Mouse (Mus musculus) kidney, postnatal 0 days (tissue): ENCODE measurements around the gene Aldh16a1. TPM values are rescaled to one million over a fixed set of nuclear protein-coding genes. Genes with fewer than 3 reads are reported as not detected.
"Not testable (repeated sequence)": the region's sequence is repeated elsewhere in the genome, so short reads cannot be mapped to it uniquely, and the experiment has no call there.

Experiments used
- ATAC-seq: fragments of 200-750 bp; cut with Nextera tagmentation; replicated peaks from 2 replicates; pipeline ENCODE4 v1.8.0; 2017; ENCODE audit warnings: low read depth, moderate number of reproducible peaks, moderate TSS enrichment, moderate library complexity; ENCODE audit not compliant: low FRiP score
- DNase-seq: peaks from one replicate; pipeline ENCODE4 v3.0.0-alpha.2; 2016; ENCODE audit warnings: low spot score
- H3K27ac ChIP-seq: fragments of 300-500 bp; sonication (generic); 2 replicates; pipeline ENCODE4 v1.5.1; 2014; ENCODE audit warnings: mild to moderate bottlenecking
- H3K27me3 ChIP-seq: fragments of 300-500 bp; sonication (generic); 2 replicates; pipeline ENCODE4 v1.6.1; 2014; ENCODE audit warnings: low read length, mixed read lengths; ENCODE audit not compliant: insufficient read depth
- H3K36me3 ChIP-seq: fragments of 300-500 bp; sonication (generic); 2 replicates; pipeline ENCODE4 v1.6.1; 2014; ENCODE audit warnings: low read length, mixed read lengths; ENCODE audit not compliant: insufficient read depth
- H3K4me1 ChIP-seq: fragments of 300-500 bp; sonication (generic); replicated peaks from 2 replicates; pipeline ENCODE4 v1.6.1; 2014; ENCODE audit warnings: antibody characterized with exemption, low read length, mixed read lengths; ENCODE audit not compliant: insufficient read depth
- H3K4me2 ChIP-seq: fragments of 300-500 bp; sonication (generic); 2 replicates; pipeline ENCODE4 v1.6.1; 2014; ENCODE audit warnings: mild to moderate bottlenecking, low read length, moderate library complexity, mixed read lengths
- H3K4me3 ChIP-seq: fragments of 300-500 bp; sonication (generic); replicated peaks from 2 replicates; pipeline ENCODE4 v1.5.1; 2014; ENCODE audit warnings: low read depth, low read length
- H3K9ac ChIP-seq: fragments of 300-500 bp; sonication (generic); 2 replicates; pipeline ENCODE4 v1.6.1; 2014; ENCODE audit warnings: low read depth, low read length
- H3K9me3 ChIP-seq: fragments of 300-500 bp; sonication (generic); replicated peaks from 2 replicates; pipeline ENCODE4 v1.6.1; 2016; ENCODE audit warnings: low read length, inconsistent platforms, mixed read lengths
- CTCF ChIP-seq: IDR thresholded peaks from 2 replicates; pipeline ENCODE4 v1.5.1; 2016; ENCODE audit warnings: antibody characterized with exemption, low read depth, mild to moderate bottlenecking, moderate library complexity
- WGBS: fragments of 180-500 bp; shearing (Covaris S2); extraction: QIAGEN DNeasy Blood & Tissue Kit; methylation state at CpG from one replicate; pipeline ENCODE4 v1.1.7; 2014; 5-methylcytosine and 5-hydroxymethylcytosine counted together
- polyA plus RNA-seq: library from polyadenylated mRNA; unstranded; fragments of >200 nt; fragmentation: Nextera tagmentation; extraction: Ambion mirVana; gene quantifications from 2 replicates; pipeline ENCODE4 v1.2.1, GENCODE M21; 2015

Aldh16a1 gene
- polyA plus RNA-seq, 1 experiment from 2014 or later = 55.4 TPM

GRCm38 (mm10) chr7:45175398-45175797, 21.0 kb upstream of the Aldh16a1 start:
- no peaks in the 10 kb centered on the region for H3K4me1 ChIP-seq
- peaks cover 64% of the 10 kb centered on the region for H3K27me3 ChIP-seq
- H3K36me3 ChIP-seq = no peaks in the 10 kb centered on the region
- no peak for DNase-seq
- no peak for TF ChIP-seq CTCF
- H3K4me3 ChIP-seq = no peak overlapping the region; the same call in 1 of the 2 replicates
- 0 out of 2 replicates have a peak overlapping the region, but pooled peaks have one; percentile 15 for H3K4me2 ChIP-seq
- WGBS = 3% methylated on average over 13 of the region's 13 CpGs
- no peak overlapping the region for H3K27ac ChIP-seq
- no peak overlapping the region for H3K9ac ChIP-seq
- no peaks in the 10 kb centered on the region for H3K9me3 ChIP-seq
- ATAC-seq = no peak

DNA sequence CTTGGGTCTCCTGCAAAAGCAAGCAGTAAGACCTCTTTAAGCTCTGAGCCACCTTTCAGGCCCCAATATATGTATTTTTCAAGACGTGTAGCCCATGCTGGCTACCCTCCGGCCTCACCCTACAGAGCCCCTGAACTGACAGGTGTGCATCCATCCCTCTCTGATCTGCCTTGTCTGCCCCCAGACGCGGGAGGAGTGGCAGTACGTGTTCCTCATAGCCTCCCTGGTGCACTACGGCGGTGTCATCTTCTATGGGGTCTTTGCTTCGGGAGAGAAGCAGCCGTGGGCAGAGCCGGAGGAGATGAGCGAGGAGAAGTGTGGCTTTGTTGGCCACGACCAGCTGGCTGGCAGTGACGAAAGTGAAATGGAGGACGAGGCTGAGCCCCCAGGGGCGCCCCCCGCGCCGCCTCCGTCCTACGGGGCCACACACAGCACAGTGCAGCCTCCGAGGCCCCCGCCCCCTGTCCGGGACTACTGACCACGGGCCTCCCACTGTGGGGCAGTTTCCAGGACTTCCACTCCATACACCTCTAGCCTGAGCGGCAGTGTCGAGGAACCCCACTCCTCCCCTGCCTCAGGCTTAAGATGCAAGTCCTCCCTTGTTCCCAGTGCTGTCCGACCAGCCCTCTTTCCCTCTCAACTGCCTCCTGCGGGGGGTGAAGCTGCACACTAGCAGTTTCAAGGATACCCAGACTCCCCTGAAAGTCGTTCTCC, 20.3 kb upstream of the Aldh16a1 start:
- 0 out of 2 replicates have a peak overlapping the region, but pooled peaks have one; percentile 15 for H3K4me2 ChIP-seq
- WGBS = 4% methylated on average over 28 of the region's 29 CpGs
- DNase-seq (no peak), ATAC-seq (no peak; the same call in 1 of the 2 replicates)
- H3K4me1 ChIP-seq = no peaks in the 10 kb centered on the region
- H3K9ac ChIP-seq = no peak overlapping the region
- no peak for TF ChIP-seq CTCF
- H3K4me3 ChIP-seq = peak overlapping the region; percentile 9; the same call in 1 of the 2 replicates
- H3K36me3 ChIP-seq = no peaks in the 10 kb centered on the region
- H3K27me3 ChIP-seq = peaks cover 57% of the 10 kb centered on the region
- H3K9me3 ChIP-seq = peaks cover 6% of the 10 kb centered on the region
- H3K27ac ChIP-seq = no peak overlapping the region

DNA sequence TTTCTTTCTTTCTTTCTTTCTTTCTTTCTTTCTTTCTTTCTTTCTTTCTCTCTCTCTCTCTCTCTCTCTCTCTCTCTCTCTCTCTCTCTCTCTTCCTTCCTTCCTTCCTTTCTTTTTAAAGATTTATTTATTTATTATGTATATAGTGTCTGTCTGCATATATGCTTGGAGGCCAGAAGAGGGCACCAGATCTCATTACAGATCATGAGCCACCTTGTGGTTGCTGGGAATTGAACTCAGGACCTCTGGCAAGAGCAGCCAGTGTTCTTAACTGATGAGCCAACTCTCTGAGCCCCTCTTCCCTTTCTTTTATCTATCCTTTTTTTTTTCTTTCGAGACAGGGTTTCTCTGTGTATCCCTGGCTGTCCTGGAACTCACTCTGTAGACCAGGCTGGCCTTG, 19.4 kb upstream of the Aldh16a1 start:
- peak; percentile 25 for DNase-seq
- TF ChIP-seq CTCF = peak; percentile 69
- 64% methylated on average over 1 of the region's 1 CpGs for WGBS
- H3K36me3 ChIP-seq, H3K4me1 ChIP-seq, H3K4me3 ChIP-seq, ATAC-seq, H3K9ac ChIP-seq, H3K4me2 ChIP-seq, H3K27ac ChIP-seq: not testable (repeated sequence)
- Histone ChIP-seq H3K9me3 (peaks cover 10% of the 10 kb centered on the region), H3K27me3 (peaks cover 57% of the 10 kb centered on the region)

GRCm38 (mm10) chr7:45172974-45173373, 18.6 kb upstream of the Aldh16a1 start:
- peaks cover 10% of the 10 kb centered on the region for H3K9me3 ChIP-seq
- no peaks in the 10 kb centered on the region for H3K4me1 ChIP-seq
- no peak overlapping the region for H3K9ac ChIP-seq
- H3K36me3 ChIP-seq = no peaks in the 10 kb centered on the region
- 63% methylated on average over 7 of the region's 7 CpGs for WGBS
- DNase-seq (no peak), ATAC-seq (no peak)
- TF ChIP-seq CTCF = peak; percentile 44
- H3K27me3 ChIP-seq = peaks cover 55% of the 10 kb centered on the region
- H3K4me3 ChIP-seq = no peak overlapping the region
- no peak overlapping the region for H3K4me2 ChIP-seq
- H3K27ac ChIP-seq = no peak overlapping the region

DNA sequence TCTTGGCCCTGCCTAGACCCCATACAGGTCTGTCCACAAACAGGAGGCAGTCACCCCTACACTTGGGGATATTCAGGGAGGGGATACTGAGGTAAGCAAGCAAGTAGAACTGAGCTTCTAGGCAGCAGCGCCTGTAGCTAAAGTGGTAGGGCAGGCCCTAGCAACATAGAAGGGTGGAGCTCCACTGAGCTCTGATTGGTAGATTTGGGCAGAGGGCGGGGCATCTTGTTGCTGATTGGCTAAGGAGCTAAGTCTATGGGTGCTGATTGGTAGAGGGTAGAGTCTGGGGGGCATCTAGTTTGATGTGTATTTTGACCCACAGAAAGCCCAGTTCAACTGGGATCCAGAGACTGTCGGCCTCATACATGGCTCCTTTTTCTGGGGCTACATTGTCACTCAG, 15.1 kb upstream of the Aldh16a1 start:
- Histone ChIP-seq H3K27ac (no peak overlapping the region), H3K4me1 (no peaks in the 10 kb centered on the region), H3K4me3 (no peak overlapping the region), H3K36me3 (no peaks in the 10 kb centered on the region), H3K4me2 (no peak overlapping the region), H3K9ac (no peak overlapping the region), H3K9me3 (peaks cover 10% of the 10 kb centered on the region), H3K27me3 (peaks cover 45% of the 10 kb centered on the region)
- no peak for DNase-seq
- TF ChIP-seq CTCF = no peak
- 91% methylated on average over 3 of the region's 3 CpGs for WGBS
- ATAC-seq = no peak

DNA sequence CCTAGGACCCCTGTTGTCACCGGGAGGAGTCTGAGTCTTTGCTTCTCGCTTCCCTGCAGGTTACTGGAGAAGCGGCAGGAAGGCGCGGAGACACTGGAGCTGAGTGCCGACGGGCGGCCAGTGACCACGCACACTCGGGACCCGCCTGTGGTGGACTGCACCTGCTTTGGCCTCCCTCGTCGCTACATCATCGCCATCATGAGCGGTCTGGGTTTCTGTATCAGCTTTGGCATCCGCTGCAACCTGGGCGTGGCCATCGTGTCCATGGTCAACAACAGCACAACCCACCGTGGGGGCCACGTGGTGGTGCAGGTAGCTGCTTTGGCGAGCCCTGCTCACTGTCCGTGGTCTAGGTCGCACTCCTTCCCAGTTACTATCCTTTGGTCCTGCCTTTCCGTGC, 14.3 kb upstream of the Aldh16a1 start:
- 0 out of 2 replicates have a peak overlapping the region, but pooled peaks have one; percentile 18 for H3K9ac ChIP-seq
- no peaks in the 10 kb centered on the region for H3K36me3 ChIP-seq
- no peak overlapping the region for H3K4me3 ChIP-seq
- peaks cover 47% of the 10 kb centered on the region for H3K27me3 ChIP-seq
- DNase-seq = no peak
- WGBS = 6% methylated on average over 24 of the region's 24 CpGs
- H3K27ac ChIP-seq = no peak overlapping the region
- H3K4me1 ChIP-seq = peaks cover 3% of the 10 kb centered on the region; the same call in 1 of the 2 replicates
- H3K4me2 ChIP-seq = no peak overlapping the region
- no peak for TF ChIP-seq CTCF
- no peak for ATAC-seq
- peaks cover 10% of the 10 kb centered on the region for H3K9me3 ChIP-seq
